Comparison of ENCODE assay signal across 19 mouse cellular contexts in genomic region chr17:37242198-37242597, GRCm38 (mm10). TPM values are rescaled to one million over a fixed set of nuclear protein-coding genes. Genes with fewer than 3 reads are reported as not detected.
"Had no signal": no experiment of that assay in that cellular context is flagged by ENCODE, and none has a peak within 500 bp of the region (broad histone marks: within the 10 kb centered on the region; RNA-seq: fewer than 3 reads in every experiment).

No protein-coding gene starts in this region.

- H3K4me1 ChIP-seq: kidney, embryonic 15.5 days; limb, embryonic 12.5 days; megakaryocyte, embryonic 14.5 days; midbrain, embryonic 15.5 days; neural tube, embryonic 12.5 days had no signal

- ATAC-seq: hindbrain, embryonic 16.5 days; inflammation-experienced regulatory T-cells, adult 6 months; midbrain, embryonic 15.5 days had no signal

- H3K36me3 ChIP-seq: kidney, embryonic 15.5 days; limb, embryonic 12.5 days; midbrain, embryonic 15.5 days; neural tube, embryonic 12.5 days had no signal

- DNase-seq: kidney, adult 2 months; kidney, postnatal 25 days; lung, embryonic 14.5 days; lung, postnatal 10 days; right cerebral cortex, postnatal 4 days; spleen, adult 18-20 months; thymus, adult 18-20 months; thymus, postnatal 14 days had no signal

- H3K9me3 ChIP-seq: kidney, embryonic 15.5 days; limb, embryonic 12.5 days; midbrain, embryonic 15.5 days; neural tube, embryonic 12.5 days had no signal

- H3K27me3 ChIP-seq: kidney, embryonic 15.5 days; limb, embryonic 12.5 days; megakaryocyte, embryonic 14.5 days; midbrain, embryonic 15.5 days; neural tube, embryonic 12.5 days had no signal

- H3K9ac ChIP-seq: kidney, embryonic 15.5 days; limb, embryonic 12.5 days; lung, embryonic 14.5 days; midbrain, embryonic 15.5 days; neural tube, embryonic 12.5 days had no signal

- H3K4me3 ChIP-seq: kidney, embryonic 15.5 days; layer of hippocampus, adult 2 months; limb, embryonic 12.5 days; megakaryocyte, embryonic 14.5 days; midbrain, embryonic 15.5 days; neural tube, embryonic 12.5 days had no signal

- H3K4me2 ChIP-seq: kidney, embryonic 15.5 days; limb, embryonic 12.5 days; lung, embryonic 14.5 days; midbrain, embryonic 11.5 days; midbrain, embryonic 15.5 days; neural tube, embryonic 12.5 days had no signal

- H3K27ac ChIP-seq: kidney, embryonic 15.5 days; layer of hippocampus, adult 2 months; limb, embryonic 12.5 days; macrophage; midbrain, embryonic 15.5 days; neural tube, embryonic 12.5 days had no signal

RNA-seq across cellular contexts. Expression of gene Olfr97, which starts 5.1 kb away (rescaled TPM):
- polyA plus RNA-seq: hindbrain, embryonic 16.5 days; inflammation-experienced regulatory T-cells, adult 6 months; kidney, adult 2 months; kidney, embryonic 15.5 days; limb, embryonic 12.5 days; liver, adult 2 months; lung, embryonic 14.5 days; macrophage; midbrain, embryonic 11.5 days; midbrain, embryonic 15.5 days; neural tube, embryonic 12.5 days had no signal

RNA-seq across cellular contexts. Expression of gene Olfr98, which starts 21.4 kb away (rescaled TPM):
- polyA plus RNA-seq: hindbrain, embryonic 16.5 days; kidney, adult 2 months; kidney, embryonic 15.5 days; limb, embryonic 12.5 days; liver, adult 2 months; lung, embryonic 14.5 days; macrophage; midbrain, embryonic 11.5 days; midbrain, embryonic 15.5 days; neural tube, embryonic 12.5 days had no signal

RNA-seq across cellular contexts. Expression of gene Olfr96, which starts 22.3 kb away (rescaled TPM):
- polyA plus RNA-seq: hindbrain, embryonic 16.5 days; inflammation-experienced regulatory T-cells, adult 6 months; kidney, adult 2 months; kidney, embryonic 15.5 days; limb, embryonic 12.5 days; liver, adult 2 months; lung, embryonic 14.5 days; macrophage; midbrain, embryonic 11.5 days; midbrain, embryonic 15.5 days; neural tube, embryonic 12.5 days had no signal

RNA-seq across cellular contexts. Expression of gene Olfr95, which starts 29.3 kb away (rescaled TPM):
- polyA plus RNA-seq: hindbrain, embryonic 16.5 days; inflammation-experienced regulatory T-cells, adult 6 months; kidney, adult 2 months; kidney, embryonic 15.5 days; limb, embryonic 12.5 days; liver, adult 2 months; lung, embryonic 14.5 days; macrophage; midbrain, embryonic 11.5 days; midbrain, embryonic 15.5 days; neural tube, embryonic 12.5 days had no signal
